Mouse (Mus musculus) CD4-positive, CD25-positive, alpha-beta regulatory T cell, adult 9 weeks (primary cell): Measurements from ENCODE around the gene Gm13276. TPM values are rescaled to one million over a fixed set of nuclear protein-coding genes. Genes with fewer than 3 reads are reported as not detected.

Source experiments
- polyA plus RNA-seq: library from polyadenylated mRNA; unstranded; fragments of 100-300 nt; shearing (Covaris generic); gene quantifications from one replicate; pipeline ENCODE4 v1.2.1, GENCODE M21; 2017

The Gm13276 gene
- not detected for polyA plus RNA-seq

DNA sequence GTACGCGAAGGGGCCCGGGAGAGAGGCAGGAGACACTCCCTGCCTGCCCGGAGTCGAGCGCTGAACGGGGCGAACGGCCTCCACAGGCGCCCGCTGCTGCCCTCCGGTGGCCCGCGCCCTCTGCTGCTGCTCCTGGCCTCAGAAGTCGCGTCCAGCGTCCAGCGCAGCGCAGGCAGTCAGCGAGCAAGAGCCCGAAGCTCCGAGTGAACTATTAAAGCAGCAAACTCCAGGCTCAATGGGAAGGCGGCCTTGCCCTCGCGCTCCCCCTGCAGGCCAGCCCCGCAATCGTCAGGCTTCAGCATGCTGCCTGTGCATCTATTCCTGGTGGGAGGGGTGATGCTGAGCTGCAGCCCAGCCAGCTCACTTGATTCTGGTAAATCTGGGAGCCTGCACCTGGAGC is at the start of gene Gm13276:
Gene Gm13276 (plus strand): TSS at position 301 of the 400 bp plus-strand sequence.

DNA sequence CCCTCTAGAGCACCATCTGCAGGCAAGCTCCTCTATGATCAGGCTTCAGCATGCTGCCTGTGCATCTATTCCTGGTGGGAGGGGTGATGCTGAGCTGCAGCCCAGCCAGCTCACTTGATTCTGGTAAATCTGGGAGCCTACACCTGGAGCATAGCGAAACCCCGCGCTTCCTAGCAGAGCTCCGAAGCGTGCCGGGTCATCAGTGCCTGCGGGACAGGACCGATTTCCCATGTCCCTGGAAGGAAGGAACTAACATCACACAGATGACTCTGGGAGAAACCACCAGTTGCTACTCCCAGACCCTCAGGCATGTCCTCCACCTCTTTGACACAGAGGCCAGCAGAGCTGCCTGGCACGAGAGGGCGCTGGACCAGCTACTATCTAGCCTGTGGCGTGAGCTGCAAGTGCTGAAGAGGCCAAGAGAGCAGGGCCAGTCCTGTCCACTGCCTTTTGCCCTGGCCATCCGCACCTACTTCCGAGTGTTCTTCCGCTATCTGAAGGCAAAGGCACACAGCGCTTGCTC is 30.6 kb upstream of the Gm13276 start, which contains the start of gene Gm13271:
Gene Gm13271 (plus strand): TSS at position 51 of the 523 bp plus-strand sequence.

GRCm38 (mm10) chr4:88759610-88760268 is 25.8 kb upstream of the Gm13276 start, which contains the start of gene Gm13283:
Gene Gm13283 (plus strand): TSS chr4:88760119.

GRCm38 (mm10) chr4:88773534-88773933 is 12.0 kb upstream of the Gm13276 start, which contains the start of gene Gm13290:
Gene Gm13290 (plus strand): TSS chr4:88773834.

GRCm38 (mm10) chr4:88776622-88777021 is 8.9 kb upstream of the Gm13276 start, which contains the start of gene Gm13289:
Gene Gm13289 (plus strand): TSS chr4:88776922.

DNA sequence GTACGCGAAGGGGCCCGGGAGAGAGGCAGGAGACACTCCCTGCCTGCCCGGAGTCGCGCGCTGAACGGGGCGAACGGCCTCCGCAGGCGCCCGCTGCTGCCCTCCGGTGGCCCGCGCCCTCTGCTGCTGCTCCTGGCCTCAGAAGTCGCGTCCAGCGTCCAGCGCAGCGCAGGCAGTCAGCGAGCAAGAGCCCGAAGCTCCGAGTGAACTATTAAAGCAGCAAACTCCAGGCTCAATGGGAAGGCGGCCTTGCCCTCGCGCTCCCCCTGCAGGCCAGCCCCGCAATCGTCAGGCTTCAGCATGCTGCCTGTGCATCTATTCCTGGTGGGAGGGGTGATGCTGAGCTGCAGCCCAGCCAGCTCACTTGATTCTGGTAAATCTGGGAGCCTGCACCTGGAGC is 6.0 kb upstream of the Gm13276 start, which contains the start of gene Gm13272:
Gene Gm13272 (plus strand): TSS at position 301 of the 400 bp plus-strand sequence.

GRCm38 (mm10) chr4:88781831-88782230 is 3.7 kb upstream of the Gm13276 start, which contains the start of gene Ifnz:
Gene Ifnz (plus strand): TSS chr4:88782131.

DNA sequence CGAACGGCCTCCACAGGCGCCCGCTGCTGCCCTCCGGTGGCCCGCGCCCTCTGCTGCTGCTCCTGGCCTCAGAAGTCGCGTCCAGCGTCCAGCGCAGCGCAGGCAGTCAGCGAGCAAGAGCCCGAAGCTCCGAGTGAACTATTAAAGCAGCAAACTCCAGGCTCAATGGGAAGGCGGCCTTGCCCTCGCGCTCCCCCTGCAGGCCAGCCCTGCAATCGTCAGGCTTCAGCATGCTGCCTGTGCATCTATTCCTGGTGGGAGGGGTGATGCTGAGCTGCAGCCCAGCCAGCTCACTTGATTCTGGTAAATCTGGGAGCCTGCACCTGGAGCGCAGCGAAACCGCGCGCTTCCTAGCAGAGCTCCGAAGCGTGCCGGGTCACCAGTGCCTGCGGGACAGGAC is 2.9 kb downstream of the Gm13276 start, which contains the start of gene Gm13277:
Gene Gm13277 (plus strand): TSS at position 231 of the 400 bp plus-strand sequence.

GRCm38 (mm10) chr4:88791250-88791649 is 5.7 kb downstream of the Gm13276 start, which contains the start of gene Gm13278:
Gene Gm13278 (plus strand): TSS chr4:88791550.

DNA sequence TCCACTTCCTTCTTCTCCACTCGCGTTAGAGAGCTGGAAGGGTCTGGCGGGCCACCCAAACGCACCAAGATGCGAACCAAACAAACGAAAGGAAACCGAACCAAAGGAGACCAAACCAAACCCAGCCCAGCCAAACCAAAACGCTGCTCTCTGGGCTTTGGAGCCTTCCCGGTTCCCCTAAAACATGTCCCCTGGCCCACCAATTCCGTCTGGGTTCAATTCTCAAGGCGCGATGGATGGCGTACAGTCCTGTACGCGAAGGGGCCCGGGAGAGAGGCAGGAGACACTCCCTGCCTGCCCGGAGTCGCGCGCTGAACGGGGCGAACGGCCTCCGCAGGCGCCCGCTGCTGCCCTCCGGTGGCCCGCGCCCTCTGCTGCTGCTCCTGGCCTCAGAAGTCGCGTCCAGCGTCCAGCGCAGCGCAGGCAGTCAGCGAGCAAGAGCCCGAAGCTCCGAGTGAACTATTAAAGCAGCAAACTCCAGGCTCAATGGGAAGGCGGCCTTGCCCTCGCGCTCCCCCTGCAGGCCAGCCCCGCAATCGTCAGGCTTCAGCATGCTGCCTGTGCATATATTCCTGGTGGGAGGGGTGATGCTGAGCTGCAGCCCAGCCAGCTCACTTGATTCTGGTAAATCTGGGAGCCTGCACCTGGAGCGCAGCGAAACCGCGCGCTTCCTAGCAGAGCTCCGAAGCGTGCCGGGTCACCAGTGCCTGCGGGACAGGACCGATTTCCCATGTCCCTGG is 8.6 kb downstream of the Gm13276 start, which contains the start of gene Gm13275:
Gene Gm13275 (plus strand): TSS at position 552 of the 740 bp plus-strand sequence.

DNA sequence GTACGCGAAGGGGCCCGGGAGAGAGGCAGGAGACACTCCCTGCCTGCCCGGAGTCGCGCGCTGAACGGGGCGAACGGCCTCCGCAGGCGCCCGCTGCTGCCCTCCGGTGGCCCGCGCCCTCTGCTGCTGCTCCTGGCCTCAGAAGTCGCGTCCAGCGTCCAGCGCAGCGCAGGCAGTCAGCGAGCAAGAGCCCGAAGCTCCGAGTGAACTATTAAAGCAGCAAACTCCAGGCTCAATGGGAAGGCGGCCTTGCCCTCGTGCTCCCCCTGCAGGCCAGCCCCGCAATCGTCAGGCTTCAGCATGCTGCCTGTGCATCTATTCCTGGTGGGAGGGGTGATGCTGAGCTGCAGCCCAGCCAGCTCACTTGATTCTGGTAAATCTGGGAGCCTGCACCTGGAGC is 11.6 kb downstream of the Gm13276 start, which contains the start of gene Gm13279:
Gene Gm13279 (plus strand): TSS at position 301 of the 400 bp plus-strand sequence.

DNA sequence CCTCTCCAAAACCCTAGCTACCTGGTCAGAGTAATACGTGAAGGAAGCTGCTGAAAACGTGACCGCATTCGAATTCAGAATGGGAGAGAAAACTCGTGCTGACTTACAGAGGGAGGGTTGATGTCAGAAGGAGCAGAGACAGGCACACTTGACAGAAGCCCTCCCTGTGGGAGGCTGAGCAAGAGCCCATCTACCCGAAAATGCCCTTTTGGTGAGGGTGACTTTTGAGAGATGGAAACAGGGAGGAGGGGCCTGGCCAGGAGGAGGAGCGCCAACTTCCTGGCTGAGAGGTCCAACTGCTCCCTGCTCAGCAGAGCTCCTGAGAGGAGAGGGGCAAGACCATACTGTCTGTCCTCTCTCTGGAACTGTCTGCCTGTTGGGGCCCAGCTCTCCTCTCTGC is 13.9 kb downstream of the Gm13276 start, which contains the start of gene Gm13285:
Gene Gm13285 (plus strand): TSS at position 301 of the 400 bp plus-strand sequence.

DNA sequence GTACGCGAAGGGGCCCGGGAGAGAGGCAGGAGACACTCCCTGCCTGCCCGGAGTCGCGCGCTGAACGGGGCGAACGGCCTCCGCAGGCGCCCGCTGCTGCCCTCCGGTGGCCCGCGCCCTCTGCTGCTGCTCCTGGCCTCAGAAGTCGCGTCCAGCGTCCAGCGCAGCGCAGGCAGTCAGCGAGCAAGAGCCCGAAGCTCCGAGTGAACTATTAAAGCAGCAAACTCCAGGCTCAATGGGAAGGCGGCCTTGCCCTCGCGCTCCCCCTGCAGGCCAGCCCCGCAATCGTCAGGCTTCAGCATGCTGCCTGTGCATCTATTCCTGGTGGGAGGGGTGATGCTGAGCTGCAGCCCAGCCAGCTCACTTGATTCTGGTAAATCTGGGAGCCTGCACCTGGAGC is 17.4 kb downstream of the Gm13276 start, which contains the start of gene Gm13287:
Gene Gm13287 (plus strand): TSS at position 301 of the 400 bp plus-strand sequence.

DNA sequence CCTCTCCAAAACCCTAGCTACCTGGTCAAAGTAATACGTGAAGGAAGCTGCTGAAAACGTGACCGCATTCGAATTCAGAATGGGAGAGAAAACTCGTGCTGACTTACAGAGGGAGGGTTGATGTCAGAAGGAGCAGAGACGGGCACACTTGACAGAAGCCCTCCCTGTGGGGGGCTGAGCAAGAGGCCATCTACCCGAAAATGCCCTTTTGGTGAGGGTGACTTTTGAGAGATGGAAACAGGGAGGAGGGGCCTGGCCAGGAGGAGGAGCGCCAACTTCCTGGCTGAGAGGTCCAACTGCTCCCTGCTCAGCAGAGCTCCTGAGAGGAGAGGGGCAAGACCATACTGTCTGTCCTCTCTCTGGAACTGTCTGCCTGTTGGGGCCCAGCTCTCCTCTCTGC is 19.7 kb downstream of the Gm13276 start, which contains the start of gene Gm13288:
Gene Gm13288 (plus strand): TSS at position 301 of the 400 bp plus-strand sequence.

GRCm38 (mm10) chr4:88815928-88816327 is 30.4 kb downstream of the Gm13276 start, which contains the start of gene Ifna7:
Gene Ifna7 (plus strand): TSS chr4:88816228.

DNA sequence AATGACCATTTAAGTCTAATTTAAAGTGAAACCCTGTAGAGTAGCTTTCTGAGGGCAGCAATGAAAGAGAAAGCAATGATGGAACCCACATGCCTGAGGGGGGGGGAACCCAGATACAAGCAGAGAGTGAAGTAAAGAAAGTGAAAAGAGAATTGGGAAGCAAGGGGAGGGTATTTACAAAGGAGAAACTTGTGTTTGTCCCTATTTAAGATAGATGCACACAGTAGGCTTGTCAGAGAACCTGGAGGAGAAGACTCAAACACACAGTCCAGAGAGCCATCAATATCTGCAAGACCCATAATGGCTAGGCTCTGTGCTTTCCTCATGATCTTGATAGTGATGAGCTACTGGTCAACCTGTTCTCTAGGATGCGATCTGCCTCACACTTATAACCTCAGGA is 34.1 kb downstream of the Gm13276 start, which contains the start of gene Ifna11:
Gene Ifna11 (plus strand): TSS at position 301 of the 400 bp plus-strand sequence.

GRCm38 (mm10) chr4:88827116-88827515 is 41.6 kb downstream of the Gm13276 start, which contains the start of gene Ifna6:
Gene Ifna6 (plus strand): TSS chr4:88827416.

DNA sequence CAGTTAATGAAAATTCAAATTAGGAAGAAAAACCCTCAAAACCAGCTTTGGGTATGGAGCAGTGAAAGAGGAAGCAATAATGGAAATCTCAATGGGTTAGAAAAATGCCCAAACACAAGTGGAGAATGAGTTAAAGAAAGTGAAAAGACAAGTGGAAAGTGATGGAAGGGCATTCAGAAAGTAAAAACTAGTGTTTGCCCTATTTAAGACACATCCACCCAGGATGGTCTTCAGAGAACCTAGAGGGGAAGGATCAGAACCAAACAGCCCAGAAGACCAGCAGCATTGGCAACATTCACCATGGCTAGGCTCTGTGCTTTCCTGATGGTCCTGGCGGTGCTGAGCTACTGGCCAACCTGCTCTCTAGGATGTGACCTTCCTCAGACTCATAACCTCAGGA is 49.7 kb downstream of the Gm13276 start, which contains the start of gene Ifna5:
Gene Ifna5 (plus strand): TSS at position 301 of the 400 bp plus-strand sequence.

